Mouse (Mus musculus): Measurements from ENCODE around the gene Cep135. TPM values are rescaled to one million over a fixed set of nuclear protein-coding genes. Genes with fewer than 3 reads are reported as not detected.

Cep135 gene
- polyA plus RNA-seq, 1 experiment from 2014 or later: 2.7 TPM

DNA sequence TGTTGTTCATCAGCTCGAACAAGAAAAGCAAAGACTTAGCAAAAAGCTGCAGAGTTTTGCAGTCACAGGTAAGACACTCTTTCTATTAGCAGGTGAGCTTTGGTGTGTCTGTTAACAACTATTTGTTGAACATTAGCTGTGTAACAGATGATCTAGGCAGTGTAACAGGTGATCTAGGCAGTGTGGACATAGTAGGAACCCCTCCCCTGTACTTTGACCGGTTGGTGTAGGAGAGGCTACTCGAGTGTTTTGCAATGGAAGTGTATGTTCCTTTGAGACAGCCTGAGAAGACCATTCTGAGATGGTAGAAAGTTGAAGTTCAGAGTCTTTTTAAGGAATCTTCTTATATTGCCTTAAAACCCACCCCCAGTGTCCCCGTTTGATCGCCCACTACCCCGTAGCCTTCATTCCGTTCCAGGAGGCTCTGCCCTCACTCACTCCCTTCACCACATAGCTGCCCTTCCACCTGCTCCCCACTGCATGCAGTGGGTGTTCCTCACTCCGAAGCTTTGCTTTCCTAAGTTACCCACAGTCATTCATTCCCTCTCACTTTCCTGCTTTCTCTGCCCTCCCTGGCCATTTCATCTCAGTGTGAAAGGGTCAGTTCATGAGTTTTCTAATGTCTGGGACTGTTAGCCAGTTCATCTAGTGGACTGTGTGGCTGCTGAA, 21.3 kb downstream of the Cep135 start:
- TF ChIP-seq CTCF (IDR thresholded peaks at IDR 0.05; ENCODE audit: low read depth): no peak
- TF ChIP-seq EP300 (IDR thresholded peaks at IDR 0.05; ENCODE audit: low read depth): no peak
- H3K36me3 ChIP-seq (replicated peaks; ENCODE audit: insufficient read depth, low read length): peaks cover 29% of the 10 kb centered on the region
- ATAC-seq (peak; percentile 48), DNase-seq (no peak)
- WGBS (ENCODE audit: insufficient replicate concordance): 86% methylated on average over 8 of the region's 8 CpGs
- H3K4me2 ChIP-seq (ENCODE audit: low read depth, low read length): no peak overlapping the region
- H3K9me3 ChIP-seq (ENCODE audit: low read length): no peaks in the 10 kb centered on the region
- H3K4me1 ChIP-seq (ENCODE audit: insufficient read depth): no peaks in the 10 kb centered on the region
- no peaks in the 10 kb centered on the region for H3K27me3 ChIP-seq (ENCODE audit: insufficient read depth, low read length)
- no peak overlapping the region for H3K27ac ChIP-seq (ENCODE audit: low read depth)
- H3K4me3 ChIP-seq (ENCODE audit: low read depth, low read length): no peak overlapping the region
- no peak overlapping the region for H3K9ac ChIP-seq (replicated peaks)

DNA sequence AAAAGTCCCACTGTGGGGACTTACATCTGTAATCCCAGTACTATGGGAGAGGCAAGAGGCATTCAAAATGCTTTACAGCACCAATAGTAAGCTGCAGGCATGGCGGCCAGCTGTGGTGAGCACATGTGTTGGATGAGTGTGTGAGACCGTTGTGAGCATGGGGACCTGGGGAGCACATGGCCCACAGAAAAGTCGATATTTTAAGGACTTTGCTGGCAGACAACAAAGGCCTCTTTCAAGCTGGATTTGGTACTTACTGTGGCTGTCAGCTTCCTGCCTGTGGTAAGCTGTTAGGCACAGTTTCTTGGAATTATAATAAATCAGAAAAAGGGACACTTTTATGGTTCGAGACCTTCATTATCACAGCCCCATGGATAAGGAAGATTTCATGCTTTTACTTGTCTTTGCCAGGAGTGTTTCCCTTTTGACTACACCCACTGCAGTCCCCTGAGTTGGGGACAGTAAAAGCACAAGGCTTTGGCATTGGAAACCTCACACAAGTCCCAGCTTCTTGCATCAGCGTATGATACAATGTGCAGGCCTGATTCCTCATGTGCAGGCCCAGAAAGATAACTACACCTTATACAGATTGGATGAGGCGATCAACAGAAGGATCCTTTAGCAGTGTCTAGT, 24.5 kb downstream of the Cep135 start:
- no peak overlapping the region for H3K27ac ChIP-seq (ENCODE audit: low read depth)
- ATAC-seq (no peak), DNase-seq (no peak)
- no peak overlapping the region for H3K4me3 ChIP-seq (ENCODE audit: low read depth, low read length)
- H3K4me1 ChIP-seq (ENCODE audit: insufficient read depth): no peaks in the 10 kb centered on the region
- no peak overlapping the region for H3K4me2 ChIP-seq (ENCODE audit: low read depth, low read length)
- TF ChIP-seq CTCF (IDR thresholded peaks at IDR 0.05; ENCODE audit: low read depth): no peak
- no peak for TF ChIP-seq EP300 (IDR thresholded peaks at IDR 0.05; ENCODE audit: low read depth)
- no peaks in the 10 kb centered on the region for H3K27me3 ChIP-seq (ENCODE audit: insufficient read depth, low read length)
- no peak overlapping the region for H3K9ac ChIP-seq (replicated peaks)
- peaks cover 37% of the 10 kb centered on the region for H3K36me3 ChIP-seq (replicated peaks; ENCODE audit: insufficient read depth, low read length)
- 85% methylated on average over 6 of the region's 6 CpGs for WGBS (ENCODE audit: insufficient replicate concordance)
- no peaks in the 10 kb centered on the region for H3K9me3 ChIP-seq (ENCODE audit: low read length)

DNA sequence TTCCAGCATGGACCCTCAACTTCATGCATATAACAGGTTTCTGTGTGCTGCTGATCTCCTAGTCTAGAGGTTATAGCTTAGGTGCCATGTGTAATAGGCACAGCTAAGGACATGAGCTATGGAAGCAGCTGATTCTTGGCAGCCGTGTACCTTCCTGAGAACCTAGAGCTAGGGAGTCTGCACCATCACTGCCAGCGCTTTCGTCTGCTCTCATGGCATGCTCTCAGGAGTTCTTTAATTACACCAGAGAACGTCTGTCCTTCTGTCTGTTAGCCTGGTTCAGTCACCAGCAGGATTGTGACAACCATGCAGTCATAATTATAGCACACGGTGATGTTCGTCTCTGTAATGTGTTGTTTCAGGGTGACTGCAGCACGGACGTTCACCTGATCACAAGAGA, 26.8 kb downstream of the Cep135 start:
- DNase-seq (no peak), ATAC-seq (no peak)
- no peaks in the 10 kb centered on the region for H3K27me3 ChIP-seq (ENCODE audit: insufficient read depth, low read length)
- no peak overlapping the region for H3K4me2 ChIP-seq (ENCODE audit: low read depth, low read length)
- H3K9me3 ChIP-seq (ENCODE audit: low read length): no peaks in the 10 kb centered on the region
- no peak overlapping the region for H3K27ac ChIP-seq (ENCODE audit: low read depth)
- no peaks in the 10 kb centered on the region for H3K4me1 ChIP-seq (ENCODE audit: insufficient read depth)
- no peak overlapping the region for H3K4me3 ChIP-seq (ENCODE audit: low read depth, low read length)
- no peak overlapping the region for H3K9ac ChIP-seq (replicated peaks)
- TF ChIP-seq EP300 (IDR thresholded peaks at IDR 0.05; ENCODE audit: low read depth): no peak
- no peak for TF ChIP-seq CTCF (IDR thresholded peaks at IDR 0.05; ENCODE audit: low read depth)
- H3K36me3 ChIP-seq (replicated peaks; ENCODE audit: insufficient read depth, low read length): peaks cover 54% of the 10 kb centered on the region
- WGBS (ENCODE audit: insufficient replicate concordance): 95% methylated on average over 8 of the region's 8 CpGs

DNA sequence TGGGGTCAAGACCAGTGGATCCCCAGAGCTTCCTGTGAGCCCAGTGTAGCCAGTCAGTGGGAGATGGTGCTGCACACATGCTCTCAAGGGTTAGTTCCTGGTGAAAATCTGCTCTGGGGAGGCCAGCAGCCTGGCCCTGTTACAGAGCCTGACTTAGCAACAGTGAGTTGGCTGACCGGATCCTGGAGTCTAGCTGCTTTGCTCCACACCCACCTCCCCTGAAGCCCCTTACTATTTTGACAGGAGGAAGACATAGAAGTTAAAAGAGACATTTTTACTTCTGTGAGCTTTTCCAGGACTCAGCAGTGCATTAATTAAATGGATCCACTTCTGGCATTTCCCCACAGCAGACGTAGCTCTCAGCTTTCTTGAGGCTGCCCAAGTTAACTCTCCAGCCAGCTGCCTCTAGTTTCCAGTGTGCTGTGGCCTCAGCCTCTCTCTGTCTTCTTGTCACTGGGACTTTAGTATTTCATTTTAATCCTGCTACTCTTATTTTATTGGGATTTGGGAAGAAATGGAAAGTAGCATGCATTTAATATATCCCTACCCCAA, 27.8 kb downstream of the Cep135 start:
- peaks cover 55% of the 10 kb centered on the region for H3K36me3 ChIP-seq (replicated peaks; ENCODE audit: insufficient read depth, low read length)
- WGBS (ENCODE audit: insufficient replicate concordance): 77% methylated on average over 2 of the region's 2 CpGs
- H3K9ac ChIP-seq (replicated peaks): no peak overlapping the region
- no peak overlapping the region for H3K27ac ChIP-seq (ENCODE audit: low read depth)
- H3K4me1 ChIP-seq (ENCODE audit: insufficient read depth): no peaks in the 10 kb centered on the region
- no peak overlapping the region for H3K4me2 ChIP-seq (ENCODE audit: low read depth, low read length)
- ATAC-seq (no peak), DNase-seq (no peak)
- H3K4me3 ChIP-seq (ENCODE audit: low read depth, low read length): no peak overlapping the region
- no peaks in the 10 kb centered on the region for H3K27me3 ChIP-seq (ENCODE audit: insufficient read depth, low read length)
- H3K9me3 ChIP-seq (ENCODE audit: low read length): no peaks in the 10 kb centered on the region
- TF ChIP-seq EP300 (IDR thresholded peaks at IDR 0.05; ENCODE audit: low read depth): no peak
- no peak for TF ChIP-seq CTCF (IDR thresholded peaks at IDR 0.05; ENCODE audit: low read depth)

GRCm38 (mm10) chr5:76618750-76619149, 30.3 kb downstream of the Cep135 start:
- Histone ChIP-seq H3K27me3 (ENCODE audit: insufficient read depth, low read length) (no peaks in the 10 kb centered on the region), H3K27ac (ENCODE audit: low read depth) (no peak overlapping the region), H3K4me1 (ENCODE audit: insufficient read depth) (no peaks in the 10 kb centered on the region), H3K4me3 (ENCODE audit: low read depth, low read length) (no peak overlapping the region), H3K36me3 (replicated peaks; ENCODE audit: insufficient read depth, low read length) (peaks cover 45% of the 10 kb centered on the region), H3K9ac (replicated peaks) (no peak overlapping the region), H3K9me3 (ENCODE audit: low read length) (no peaks in the 10 kb centered on the region), H3K4me2 (ENCODE audit: low read depth, low read length) (no peak overlapping the region)
- ATAC-seq (no peak), DNase-seq (no peak)
- TF ChIP-seq EP300 (IDR thresholded peaks at IDR 0.05; ENCODE audit: low read depth) (no peak), CTCF (IDR thresholded peaks at IDR 0.05; ENCODE audit: low read depth) (no peak)
- WGBS (ENCODE audit: insufficient replicate concordance): 89% methylated on average over 7 of the region's 7 CpGs

- no peak for TF ChIP-seq CTCF (IDR thresholded peaks at IDR 0.05; ENCODE audit: low read depth)
- no peak for TF ChIP-seq EP300 (IDR thresholded peaks at IDR 0.05; ENCODE audit: low read depth)
- Histone ChIP-seq H3K36me3 (replicated peaks; ENCODE audit: insufficient read depth, low read length) (peaks cover 19% of the 10 kb centered on the region; the same call in 1 of the 2 replicates), H3K4me1 (ENCODE audit: insufficient read depth) (no peaks in the 10 kb centered on the region), H3K27ac (ENCODE audit: low read depth) (no peak overlapping the region), H3K27me3 (ENCODE audit: insufficient read depth, low read length) (no peaks in the 10 kb centered on the region), H3K4me2 (ENCODE audit: low read depth, low read length) (no peak overlapping the region), H3K9ac (replicated peaks) (no peak overlapping the region), H3K4me3 (ENCODE audit: low read depth, low read length) (no peak overlapping the region), H3K9me3 (ENCODE audit: low read length) (no peaks in the 10 kb centered on the region)
- 92% methylated on average over 9 of the region's 9 CpGs for WGBS (ENCODE audit: insufficient replicate concordance)
- ATAC-seq (no peak), DNase-seq (no peak)
Observed at GRCm38 (mm10) chr5:76623759-76624158, 35.3 kb downstream of the Cep135 start.
